Mouse (Mus musculus) macrophage (primary cell): ENCODE results near the gene Crybg2. TPM values are rescaled to one million over a fixed set of nuclear protein-coding genes. Genes with fewer than 3 reads are reported as not detected.
A peak's percentile ranks its signal among the peaks of the same experiment; 100 is the strongest.

Experiments used
- H3K27ac ChIP-seq: fragments of 350-480 bp; formaldehyde crosslinking; 2 replicates; pipeline ENCODE4 v1.9.0; 2021
- H3K36me3 ChIP-seq: fragments of 350-480 bp; formaldehyde crosslinking; 2 replicates; pipeline ENCODE4 v1.9.0; 2021; ENCODE audit errors: inconsistent target
- H3K4me3 ChIP-seq: fragments of 350-480 bp; formaldehyde crosslinking; 2 replicates; pipeline ENCODE4 v1.9.0; 2021; ENCODE audit errors: inconsistent target
- H3K79me2 ChIP-seq: fragments of 350-480 bp; formaldehyde crosslinking; 2 replicates; pipeline ENCODE4 v1.9.0; 2021; ENCODE audit errors: inconsistent target
- WGBS: methylation state at CpG from one replicate; pipeline ENCODE4 v1.1.7; 2026; ENCODE audit warnings: inconsistent platforms; ENCODE audit not compliant: missing documents; 5-methylcytosine and 5-hydroxymethylcytosine counted together
- polyA plus RNA-seq: library from polyadenylated mRNA; stranded (reverse); fragments of 250-400 nt; gene quantifications from 3 replicates; pipeline ENCODE4 v1.2.4, GENCODE M21; 2018; ENCODE audit warnings: inconsistent platforms

Gene Crybg2
- polyA plus RNA-seq, 1 experiment from 2014 or later = not detected

GRCm38 (mm10) chr4:134116501-134116900 lies 55.9 kb downstream of the Crybg2 start:
- WGBS = 17% methylated on average over 2 of the region's 2 CpGs
- peak overlapping the region; percentile 75 for H3K27ac ChIP-seq
- H3K79me2 ChIP-seq = no peaks in the 10 kb centered on the region
- H3K4me3 ChIP-seq = no peak overlapping the region
- no peaks in the 10 kb centered on the region for H3K36me3 ChIP-seq

- WGBS = 0% methylated on average over 8 of the region's 8 CpGs
- no peak overlapping the region for H3K4me3 ChIP-seq
- H3K36me3 ChIP-seq = no peaks in the 10 kb centered on the region
- no peaks in the 10 kb centered on the region for H3K79me2 ChIP-seq
- H3K27ac ChIP-seq = peak overlapping the region; percentile 75
These were observed 56.4 kb downstream of the Crybg2 start for GRCm38 (mm10) chr4:134117012-134117411.

- Histone ChIP-seq H3K36me3 (no peaks in the 10 kb centered on the region), H3K4me3 (no peak overlapping the region), H3K27ac (peak overlapping the region; percentile 75), H3K79me2 (no peaks in the 10 kb centered on the region)
- WGBS = 35% methylated on average over 7 of the region's 14 CpGs
These were observed 57.6 kb downstream of the Crybg2 start for GRCm38 (mm10) chr4:134118126-134118800.

GRCm38 (mm10) chr4:134119042-134119441 lies 58.4 kb downstream of the Crybg2 start:
- Histone ChIP-seq H3K4me3 (no peak overlapping the region), H3K79me2 (no peaks in the 10 kb centered on the region), H3K36me3 (no peaks in the 10 kb centered on the region), H3K27ac (peak overlapping the region; percentile 75)
- WGBS = 92% methylated on average over 5 of the region's 5 CpGs

- Histone ChIP-seq H3K4me3 (no peak overlapping the region), H3K79me2 (no peaks in the 10 kb centered on the region), H3K27ac (peak overlapping the region; percentile 28), H3K36me3 (no peaks in the 10 kb centered on the region)
- WGBS = 75% methylated on average over 9 of the region's 9 CpGs
These were observed 59.0 kb downstream of the Crybg2 start for GRCm38 (mm10) chr4:134119644-134120043.

GRCm38 (mm10) chr4:134120192-134120805 lies 59.7 kb downstream of the Crybg2 start:
- H3K36me3 ChIP-seq = no peaks in the 10 kb centered on the region
- 50% methylated on average over 6 of the region's 6 CpGs for WGBS
- H3K27ac ChIP-seq = peak overlapping the region; percentile 28
- H3K4me3 ChIP-seq = no peak overlapping the region
- peaks cover 4% of the 10 kb centered on the region; the same call in 1 of the 2 replicates for H3K79me2 ChIP-seq

GRCm38 (mm10) chr4:134120916-134121315 lies 60.3 kb downstream of the Crybg2 start:
- no peak overlapping the region for H3K27ac ChIP-seq
- peaks cover 10% of the 10 kb centered on the region for H3K79me2 ChIP-seq
- no peaks in the 10 kb centered on the region for H3K36me3 ChIP-seq
- H3K4me3 ChIP-seq = no peak overlapping the region
- 86% methylated on average over 4 of the region's 4 CpGs for WGBS

GRCm38 (mm10) chr4:134121571-134121970 lies 61.0 kb downstream of the Crybg2 start:
- Histone ChIP-seq H3K36me3 (no peaks in the 10 kb centered on the region), H3K79me2 (peaks cover 17% of the 10 kb centered on the region), H3K27ac (no peak overlapping the region), H3K4me3 (no peak overlapping the region)
- WGBS = 57% methylated on average over 4 of the region's 4 CpGs

- Histone ChIP-seq H3K27ac (no peak overlapping the region), H3K4me3 (no peak overlapping the region), H3K79me2 (peaks cover 24% of the 10 kb centered on the region), H3K36me3 (no peaks in the 10 kb centered on the region)
- WGBS = 62% methylated on average over 3 of the region's 3 CpGs
These were observed 61.7 kb downstream of the Crybg2 start for GRCm38 (mm10) chr4:134122281-134122680.

- 98% methylated on average over 6 of the region's 6 CpGs for WGBS
- Histone ChIP-seq H3K36me3 (no peaks in the 10 kb centered on the region), H3K79me2 (peaks cover 33% of the 10 kb centered on the region), H3K4me3 (no peak overlapping the region), H3K27ac (no peak overlapping the region)
These were observed 62.5 kb downstream of the Crybg2 start for GRCm38 (mm10) chr4:134123147-134123546.

- Histone ChIP-seq H3K27ac (peak overlapping the region; percentile 13), H3K36me3 (no peaks in the 10 kb centered on the region), H3K79me2 (peaks cover 36% of the 10 kb centered on the region), H3K4me3 (no peak overlapping the region)
- 15% methylated on average over 17 of the region's 17 CpGs for WGBS
These were observed 63.3 kb downstream of the Crybg2 start for GRCm38 (mm10) chr4:134123680-134124551.

- Histone ChIP-seq H3K4me3 (no peak overlapping the region), H3K36me3 (no peaks in the 10 kb centered on the region), H3K79me2 (peaks cover 36% of the 10 kb centered on the region), H3K27ac (no peak overlapping the region)
- WGBS = 96% methylated on average over 15 of the region's 15 CpGs
These were observed 64.9 kb downstream of the Crybg2 start for GRCm38 (mm10) chr4:134125383-134126060.

- Histone ChIP-seq H3K36me3 (no peaks in the 10 kb centered on the region), H3K79me2 (peaks cover 36% of the 10 kb centered on the region), H3K4me3 (peak overlapping the region; percentile 82; the same call in 1 of the 2 replicates), H3K27ac (peak overlapping the region; percentile 93)
- 90% methylated on average over 21 of the region's 21 CpGs for WGBS
These were observed 65.9 kb downstream of the Crybg2 start for GRCm38 (mm10) chr4:134126300-134127120.

- Histone ChIP-seq H3K4me3 (peak overlapping the region; percentile 82), H3K27ac (peak overlapping the region; percentile 93)
- 68% methylated on average over 7 of the region's 7 CpGs for WGBS
These were observed 66.5 kb downstream of the Crybg2 start for GRCm38 (mm10) chr4:134127121-134127455.

More at GRCm38 (mm10) chr4:134127121-134127455, 66.5 kb downstream of the Crybg2 start:
- H3K79me2 ChIP-seq = peaks cover 36% of the 10 kb centered on the region
- no peaks in the 10 kb centered on the region for H3K36me3 ChIP-seq
